Mouse (Mus musculus) myocyte (in vitro differentiated cells): ENCODE results near the gene 4930402F06Rik.

ENCODE experiments used
- CEBPB ChIP-seq: IDR thresholded peaks from 2 replicates; pipeline ENCODE4 v1.6.1; 2011; ENCODE audit warnings: mild to moderate bottlenecking, moderate library complexity; ENCODE audit not compliant: poor library complexity, insufficient read depth, severe bottlenecking
- MAX ChIP-seq: IDR thresholded peaks from one replicate; pipeline ENCODE4 v1.6.1; 2011; ENCODE audit warnings: low read depth, mild to moderate bottlenecking, control low read depth
- MYOD1 ChIP-seq, 3 experiments: IDR thresholded peaks; one replicate each; pipeline ENCODE4 v1.6.1; 2011; ENCODE audit warnings: control low read depth in 2 of 3, low read depth in 2 of 3, mild to moderate bottlenecking in 2 of 3, moderate library complexity in 1 of 3; ENCODE audit not compliant: insufficient read length in 2 of 3, control insufficient read depth in 1 of 3
- POLR2A ChIP-seq: IDR thresholded peaks from one replicate; pipeline ENCODE4 v1.6.1; 2011; ENCODE audit warnings: low read depth, mild to moderate bottlenecking, control low read depth, moderate library complexity; ENCODE audit not compliant: insufficient read length
- POLR2AphosphoS2 ChIP-seq: IDR thresholded peaks from one replicate; pipeline ENCODE4 v1.6.1; 2011; ENCODE audit warnings: low read depth, control low read depth; ENCODE audit not compliant: insufficient read length
- TCF12 ChIP-seq: IDR thresholded peaks from one replicate; pipeline ENCODE4 v1.6.1; 2011; ENCODE audit warnings: mild to moderate bottlenecking, control low read depth; ENCODE audit not compliant: poor library complexity, insufficient read depth, severe bottlenecking
- USF1 ChIP-seq: IDR thresholded peaks from one replicate; pipeline ENCODE4 v1.6.1; 2011; ENCODE audit warnings: low read depth, mild to moderate bottlenecking, control low read depth, moderate library complexity

- TF ChIP-seq POLR2AphosphoS2, result no peak
- TF ChIP-seq POLR2A, result no peak
- TF ChIP-seq MAX, result no peak
- TF ChIP-seq MYOD1 (IDR thresholded peaks at IDR 0.05; ENCODE audit: control insufficient read depth in 1 of 3, insufficient read length in 2 of 3, low read depth in 2 of 3), result no peak
- no peak for TF ChIP-seq TCF12
- no peak for TF ChIP-seq CEBPB
- TF ChIP-seq USF1, result no peak
Measured at GRCm38 (mm10) chr2:35443981-35444763, 47.2 kb upstream of the 4930402F06Rik start.
